Mouse (Mus musculus) kidney, postnatal 0 days (tissue): Measurements from ENCODE around the gene Hoxb8. TPM values are rescaled to one million over a fixed set of nuclear protein-coding genes. Genes with fewer than 3 reads are reported as not detected.

Experiments
- ATAC-seq: fragments of 200-750 bp; cut with Nextera tagmentation; replicated peaks from 2 replicates; pipeline ENCODE4 v1.8.0; 2017; ENCODE audit warnings: low read depth, moderate number of reproducible peaks, moderate TSS enrichment, moderate library complexity; ENCODE audit not compliant: low FRiP score
- DNase-seq: peaks from one replicate; pipeline ENCODE4 v3.0.0-alpha.2; 2016; ENCODE audit warnings: low spot score
- H3K27ac ChIP-seq: fragments of 300-500 bp; sonication (generic); 2 replicates; pipeline ENCODE4 v1.5.1; 2014; ENCODE audit warnings: mild to moderate bottlenecking
- H3K27me3 ChIP-seq: fragments of 300-500 bp; sonication (generic); 2 replicates; pipeline ENCODE4 v1.6.1; 2014; ENCODE audit warnings: low read length, mixed read lengths; ENCODE audit not compliant: insufficient read depth
- H3K36me3 ChIP-seq: fragments of 300-500 bp; sonication (generic); 2 replicates; pipeline ENCODE4 v1.6.1; 2014; ENCODE audit warnings: low read length, mixed read lengths; ENCODE audit not compliant: insufficient read depth
- H3K4me1 ChIP-seq: fragments of 300-500 bp; sonication (generic); replicated peaks from 2 replicates; pipeline ENCODE4 v1.6.1; 2014; ENCODE audit warnings: antibody characterized with exemption, low read length, mixed read lengths; ENCODE audit not compliant: insufficient read depth
- H3K4me2 ChIP-seq: fragments of 300-500 bp; sonication (generic); 2 replicates; pipeline ENCODE4 v1.6.1; 2014; ENCODE audit warnings: mild to moderate bottlenecking, low read length, moderate library complexity, mixed read lengths
- H3K4me3 ChIP-seq: fragments of 300-500 bp; sonication (generic); replicated peaks from 2 replicates; pipeline ENCODE4 v1.5.1; 2014; ENCODE audit warnings: low read depth, low read length
- H3K9ac ChIP-seq: fragments of 300-500 bp; sonication (generic); 2 replicates; pipeline ENCODE4 v1.6.1; 2014; ENCODE audit warnings: low read depth, low read length
- H3K9me3 ChIP-seq: fragments of 300-500 bp; sonication (generic); replicated peaks from 2 replicates; pipeline ENCODE4 v1.6.1; 2016; ENCODE audit warnings: low read length, inconsistent platforms, mixed read lengths
- CTCF ChIP-seq: IDR thresholded peaks from 2 replicates; pipeline ENCODE4 v1.5.1; 2016; ENCODE audit warnings: antibody characterized with exemption, low read depth, mild to moderate bottlenecking, moderate library complexity
- whole genome bisulfite sequencing: fragments of 180-500 bp; shearing (Covaris S2); extraction: QIAGEN DNeasy Blood & Tissue Kit; methylation state at CpG from one replicate; pipeline ENCODE4 v1.1.7; 2014; 5-methylcytosine and 5-hydroxymethylcytosine counted together
- polyA plus RNA-seq: library from polyadenylated mRNA; unstranded; fragments of >200 nt; fragmentation: Nextera tagmentation; extraction: Ambion mirVana; gene quantifications from 2 replicates; pipeline ENCODE4 v1.2.1, GENCODE M21; 2015

Gene Hoxb8
- polyA plus RNA-seq, 1 experiment from 2014 or later: 12.2 TPM

GRCm38 (mm10) chr11:96297968-96298635 is 16.4 kb downstream of the Hoxb8 start:
- no peaks in the 10 kb centered on the region for H3K9me3 ChIP-seq
- no peak for DNase-seq
- peak overlapping the region; percentile 96 for H3K4me2 ChIP-seq
- no peaks in the 10 kb centered on the region for H3K27me3 ChIP-seq
- TF ChIP-seq CTCF: no peak
- peaks cover 24% of the 10 kb centered on the region for H3K4me1 ChIP-seq
- peak overlapping the region; percentile 99 for H3K27ac ChIP-seq
- no peak for ATAC-seq
- WGBS: 17% methylated on average over 11 of the region's 11 CpGs
- 0 out of 2 replicates have a peak, but pooled peaks cover 5% of the 10 kb centered on the region for H3K36me3 ChIP-seq
- peak overlapping the region; percentile 83 for H3K4me3 ChIP-seq
- peak overlapping the region; percentile 98 for H3K9ac ChIP-seq

- peaks cover 24% of the 10 kb centered on the region for H3K4me1 ChIP-seq
- H3K4me3 ChIP-seq: peak overlapping the region; percentile 83
- peak overlapping the region; percentile 96 for H3K4me2 ChIP-seq
- no peaks in the 10 kb centered on the region for H3K9me3 ChIP-seq
- peak overlapping the region; percentile 92 for H3K27ac ChIP-seq
- DNase-seq (peak; percentile 92), ATAC-seq (peak; percentile 37; the same call in 1 of the 2 replicates)
- under 1% methylated on average over 59 of the region's 66 CpGs for WGBS
- H3K36me3 ChIP-seq: 0 out of 2 replicates have a peak, but pooled peaks cover 5% of the 10 kb centered on the region
- TF ChIP-seq CTCF: no peak
- no peaks in the 10 kb centered on the region for H3K27me3 ChIP-seq
- H3K9ac ChIP-seq: peak overlapping the region; percentile 98
Measured at GRCm38 (mm10) chr11:96298895-96299667, 17.4 kb downstream of the Hoxb8 start.

DNA sequence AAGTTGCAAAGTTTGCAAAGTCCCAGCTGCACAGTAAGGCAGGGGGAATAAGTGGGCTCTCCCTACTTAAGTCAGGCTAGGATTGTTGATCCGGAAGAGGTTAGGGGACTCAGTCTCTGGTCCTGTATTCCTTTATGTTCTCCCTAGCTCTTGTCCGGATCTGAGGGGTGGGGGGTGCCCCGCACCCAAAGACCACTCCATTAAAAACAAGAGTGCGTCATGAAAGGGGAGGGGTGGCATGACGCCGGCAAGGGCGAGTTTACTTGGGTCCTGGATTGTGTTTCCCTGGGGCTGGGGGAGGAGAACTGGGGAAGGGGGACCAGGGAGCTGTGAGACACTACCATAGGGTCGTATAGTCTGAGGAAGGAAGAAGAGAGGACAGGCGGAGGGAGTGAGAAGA is 18.1 kb downstream of the Hoxb8 start:
- H3K27ac ChIP-seq: peak overlapping the region; percentile 92
- 14% methylated on average over 9 of the region's 9 CpGs for WGBS
- H3K4me1 ChIP-seq: peaks cover 24% of the 10 kb centered on the region
- no peak for DNase-seq
- ATAC-seq: no peak
- peak overlapping the region; percentile 98 for H3K9ac ChIP-seq
- H3K36me3 ChIP-seq: 0 out of 2 replicates have a peak, but pooled peaks cover 5% of the 10 kb centered on the region
- H3K4me2 ChIP-seq: peak overlapping the region; percentile 96
- H3K9me3 ChIP-seq: no peaks in the 10 kb centered on the region
- peak overlapping the region; percentile 83 for H3K4me3 ChIP-seq
- no peak for TF ChIP-seq CTCF
- H3K27me3 ChIP-seq: no peaks in the 10 kb centered on the region

GRCm38 (mm10) chr11:96300354-96301063 is 18.8 kb downstream of the Hoxb8 start:
- Histone ChIP-seq H3K9ac (peak overlapping the region; percentile 98), H3K4me1 (peaks cover 26% of the 10 kb centered on the region), H3K9me3 (no peaks in the 10 kb centered on the region), H3K36me3 (0 out of 2 replicates have a peak, but pooled peaks cover 5% of the 10 kb centered on the region), H3K27me3 (no peaks in the 10 kb centered on the region), H3K4me2 (peak overlapping the region; percentile 96), H3K27ac (peak overlapping the region; percentile 92), H3K4me3 (peak overlapping the region; percentile 83)
- peak; percentile 32; the same call in 1 of the 2 replicates for TF ChIP-seq CTCF
- WGBS: 17% methylated on average over 35 of the region's 35 CpGs
- no peak for DNase-seq
- ATAC-seq: peak; percentile 19

GRCm38 (mm10) chr11:96301064-96301431 is 19.3 kb downstream of the Hoxb8 start:
- peak overlapping the region; percentile 96 for H3K4me2 ChIP-seq
- H3K4me1 ChIP-seq: peaks cover 30% of the 10 kb centered on the region

DNA sequence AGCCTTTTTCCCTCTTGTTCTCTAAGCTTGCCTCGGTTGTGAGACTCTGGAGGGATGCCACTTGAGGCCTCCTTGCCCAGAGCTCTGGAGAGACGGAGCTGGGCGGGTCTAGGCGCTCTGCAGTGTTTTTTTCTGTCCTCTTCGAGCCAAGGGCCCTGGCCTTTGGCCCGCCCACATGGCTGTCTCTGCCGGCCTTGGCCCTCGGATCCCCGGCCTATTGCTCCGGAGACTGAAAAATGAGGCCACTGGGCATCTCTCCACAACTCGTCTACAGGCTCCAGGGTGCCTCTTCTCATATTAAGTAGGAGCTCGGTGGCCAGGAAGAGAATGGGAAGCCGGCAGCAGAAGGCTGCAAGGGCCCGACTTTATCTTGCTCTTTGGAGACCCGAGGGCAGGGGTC is 20.1 kb downstream of the Hoxb8 start:
- ATAC-seq (no peak), DNase-seq (no peak)
- TF ChIP-seq CTCF: no peak
- peak overlapping the region; percentile 96 for H3K4me2 ChIP-seq
- peak overlapping the region; percentile 92 for H3K27ac ChIP-seq
- no peaks in the 10 kb centered on the region for H3K27me3 ChIP-seq
- H3K9me3 ChIP-seq: no peaks in the 10 kb centered on the region
- peaks cover 29% of the 10 kb centered on the region for H3K4me1 ChIP-seq
- H3K9ac ChIP-seq: peak overlapping the region; percentile 98
- 9% methylated on average over 15 of the region's 15 CpGs for WGBS
- 0 out of 2 replicates have a peak, but pooled peaks cover 5% of the 10 kb centered on the region for H3K36me3 ChIP-seq
- peak overlapping the region; percentile 83 for H3K4me3 ChIP-seq

More at GRCm38 (mm10) chr11:96301064-96301431, 19.3 kb downstream of the Hoxb8 start:
- Histone ChIP-seq H3K9ac (peak overlapping the region; percentile 98), H3K36me3 (0 out of 2 replicates have a peak, but pooled peaks cover 5% of the 10 kb centered on the region), H3K27me3 (no peaks in the 10 kb centered on the region), H3K4me3 (peak overlapping the region; percentile 83), H3K27ac (peak overlapping the region; percentile 92), H3K9me3 (no peaks in the 10 kb centered on the region)
- TF ChIP-seq CTCF: no peak
- 39% methylated on average over 10 of the region's 10 CpGs for WGBS
- no peak for DNase-seq
- ATAC-seq: no peak
